Mouse (Mus musculus) adrenal gland (tissue): Measurements from ENCODE around the gene Chmp4b.

Experiments used
- intact Hi-C: fragments of 180-260 bp; cut with DNase I; formaldehyde crosslinking; loops from one replicate; pipeline ENCODE4 v1.15.1; 2025

Chmp4b gene

DNA sequence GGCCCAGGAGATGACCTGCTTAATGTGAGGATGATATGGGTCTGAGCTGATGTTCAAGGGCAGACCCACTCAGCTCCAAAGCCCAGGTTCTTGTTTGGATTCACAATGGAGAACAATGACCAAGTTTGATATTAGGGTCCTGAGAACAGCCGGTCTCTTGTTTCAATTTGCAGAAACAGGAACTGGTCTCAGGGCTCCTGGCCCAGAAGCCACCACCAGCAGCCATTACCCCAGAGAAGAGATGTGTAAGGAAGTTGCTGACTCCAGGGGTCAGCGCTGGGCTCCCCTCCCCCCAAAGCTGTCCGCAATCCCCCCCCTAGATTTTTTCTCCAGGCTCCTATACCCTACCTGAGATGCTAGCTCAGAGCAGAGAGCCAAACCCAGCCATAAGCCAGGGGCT is 62.5 kb downstream of the Chmp4b start:
- intact Hi-C loops, result loop anchor here (2.0 kb wide), 1 partner anchor 41 kb away; no protein-coding TSS in a partner anchor

DNA sequence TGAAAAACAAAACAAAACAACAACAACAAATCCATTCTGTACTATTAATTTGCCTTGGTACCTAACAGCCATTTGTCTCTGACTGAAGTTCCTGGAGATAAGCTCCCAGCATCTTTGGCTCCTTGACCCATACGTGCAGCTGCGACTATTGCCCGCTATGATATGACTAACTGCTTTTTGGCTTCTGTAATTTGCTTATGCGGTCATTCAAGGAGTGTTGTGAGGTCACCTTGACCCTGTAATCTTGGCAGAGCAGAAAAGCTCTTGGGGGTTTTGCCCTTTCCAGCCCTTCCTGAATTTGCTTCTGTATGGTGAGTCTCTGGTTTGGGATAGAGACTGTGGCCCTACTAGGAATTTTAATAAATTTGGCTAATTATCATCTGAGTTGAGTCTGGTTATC is 65.1 kb downstream of the Chmp4b start:
- intact Hi-C loops, result no loop called here

DNA sequence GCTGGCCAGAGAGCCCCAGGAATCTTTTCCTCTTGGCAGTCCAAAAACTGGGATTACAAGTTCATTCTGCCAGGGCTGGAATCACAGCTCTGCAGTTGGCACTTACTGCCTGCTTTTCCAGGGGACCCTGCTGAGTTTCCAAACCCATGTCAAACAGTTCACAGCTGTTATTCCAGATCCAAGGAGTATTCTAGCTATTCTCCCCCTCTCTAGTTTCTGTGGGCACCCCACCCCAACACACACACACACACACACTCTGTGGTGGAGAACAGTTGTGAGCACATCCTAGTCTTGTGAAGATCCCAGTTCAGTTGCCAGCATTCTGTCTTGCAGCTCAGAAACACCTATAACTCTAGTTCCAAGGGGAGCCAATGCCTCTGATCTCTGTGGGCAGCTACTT is 65.6 kb downstream of the Chmp4b start:
- intact Hi-C loops, result no loop called here

DNA sequence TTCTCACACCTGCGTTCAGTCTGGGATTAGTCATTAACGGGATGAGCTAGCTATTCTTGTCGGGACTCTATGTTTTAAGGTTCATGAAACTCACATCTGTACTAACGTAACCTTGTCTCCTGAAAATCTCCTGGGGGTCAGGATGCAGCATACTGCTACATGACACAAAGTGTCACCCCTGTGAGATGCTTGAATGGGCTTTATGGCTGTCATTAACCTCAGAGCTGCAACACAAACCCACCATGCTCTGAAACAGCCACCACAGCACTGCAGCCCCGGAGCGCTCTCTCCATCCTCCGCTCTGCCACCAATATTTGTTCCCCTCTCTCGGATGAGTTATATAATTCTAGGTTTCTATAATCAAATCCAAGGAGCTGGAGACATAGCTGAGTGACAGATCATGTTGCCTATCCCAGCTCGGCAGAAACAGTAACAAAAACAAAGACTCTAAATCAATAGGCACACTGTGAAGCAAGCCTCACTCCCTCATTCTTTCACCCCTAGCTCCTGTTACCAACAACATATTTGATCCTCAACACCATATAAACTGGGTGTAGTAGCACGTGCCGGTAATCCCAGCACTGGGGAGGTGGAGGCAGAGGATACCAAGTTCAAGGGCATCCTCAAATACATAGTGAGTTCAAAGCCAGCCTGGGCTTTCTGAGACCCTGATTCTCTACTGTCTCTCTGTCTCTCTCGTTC is 67.5 kb downstream of the Chmp4b start:
- intact Hi-C loops, result no loop called here

DNA sequence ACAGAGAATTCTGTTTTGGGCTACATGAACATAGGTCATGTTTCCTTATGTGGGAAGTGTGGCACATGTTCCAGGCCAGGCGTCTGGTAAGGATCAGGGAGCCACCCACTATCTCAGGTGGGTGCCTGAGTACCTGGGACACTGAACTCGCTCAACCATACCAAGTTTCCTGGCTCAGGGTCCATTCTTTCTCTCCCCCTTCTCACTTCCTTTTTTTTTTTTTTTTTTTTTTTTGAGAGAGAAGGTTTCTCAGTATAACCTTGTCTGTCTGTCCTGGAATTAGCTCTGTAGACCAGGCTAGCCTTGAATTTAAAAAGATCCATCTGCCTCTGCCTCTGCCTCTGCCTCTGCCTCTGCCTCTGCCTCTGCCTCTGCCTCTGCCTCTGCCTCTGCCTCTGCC is 68.8 kb downstream of the Chmp4b start:
- intact Hi-C loops, result no loop called here

GRCm38 (mm10) chr2:154723473-154723872 is 72.0 kb downstream of the Chmp4b start:
- intact Hi-C loops, result no loop called here

DNA sequence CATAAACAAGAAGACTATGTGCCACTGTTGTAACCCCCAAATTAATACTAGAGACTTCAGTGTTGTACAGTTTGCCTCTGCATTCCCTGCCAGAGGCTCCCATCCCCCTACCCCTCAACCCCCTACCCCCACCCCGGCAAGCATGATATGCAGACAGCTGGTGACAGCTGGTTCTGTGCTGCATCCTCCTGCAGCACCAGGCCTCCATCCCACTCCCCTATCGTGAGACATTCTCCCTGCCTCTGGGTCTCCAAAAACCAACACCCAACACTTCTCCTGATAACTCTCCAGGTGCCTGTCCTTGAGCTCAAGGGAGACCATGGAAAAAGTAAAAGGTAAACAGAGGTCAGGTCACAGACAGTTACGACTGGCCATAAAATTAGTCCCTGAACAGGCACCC is 78.2 kb downstream of the Chmp4b start:
- intact Hi-C loops, result no loop called here

- intact Hi-C loops, result no loop called here
Observed at GRCm38 (mm10) chr2:154730841-154731240, 79.3 kb downstream of the Chmp4b start.

DNA sequence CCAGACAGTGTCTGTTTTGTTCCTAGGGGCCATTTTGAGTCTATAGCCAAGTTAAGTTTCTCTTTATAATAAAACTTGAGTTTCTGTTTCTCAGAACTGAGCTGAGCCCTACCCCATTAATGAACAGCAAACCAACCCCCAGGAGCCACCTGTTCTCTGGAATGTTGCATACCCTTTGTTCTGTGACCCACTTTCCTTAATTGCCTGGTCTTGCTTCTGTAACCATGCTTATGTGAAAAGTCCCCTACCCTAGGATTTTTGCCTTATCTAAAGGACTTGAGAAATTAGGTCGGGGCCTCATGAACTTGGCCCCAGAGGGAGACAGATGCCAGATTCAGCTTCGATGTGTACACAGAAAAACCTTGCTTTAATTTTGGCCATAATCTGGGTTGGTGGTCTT is 80.4 kb downstream of the Chmp4b start:
- intact Hi-C loops, result no loop called here

DNA sequence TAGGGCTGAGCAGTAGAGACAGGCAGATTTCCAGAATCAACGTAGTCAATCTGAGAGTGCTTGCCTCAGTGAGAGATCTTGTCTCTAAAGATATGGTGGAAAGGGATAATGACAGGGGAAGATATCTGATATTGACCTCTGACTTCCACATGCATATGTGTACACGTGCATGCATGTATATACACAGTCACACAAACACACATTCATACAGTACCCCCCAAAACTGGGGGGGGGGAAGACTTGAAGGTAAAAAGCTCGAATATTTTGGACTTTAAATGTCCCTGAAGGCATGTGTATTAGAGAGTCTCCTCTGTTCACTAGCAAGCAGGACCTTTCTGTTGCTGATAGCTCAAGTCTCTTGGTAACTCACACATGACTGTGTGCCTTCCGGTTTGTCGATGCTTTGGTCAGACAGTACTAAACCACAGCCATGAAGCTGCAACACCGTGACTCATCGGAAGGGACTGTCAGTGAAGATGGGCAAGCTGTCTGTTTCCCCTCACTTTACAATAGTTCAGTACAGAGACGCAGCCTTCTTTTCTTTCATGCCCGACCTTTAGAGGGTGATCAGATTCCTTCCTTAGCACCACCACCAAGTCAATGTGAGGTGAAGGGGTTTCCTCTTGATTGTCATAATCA is 81.1 kb downstream of the Chmp4b start:
- intact Hi-C loops, result no loop called here

GRCm38 (mm10) chr2:154734977-154735376 is 83.5 kb downstream of the Chmp4b start:
- intact Hi-C loops, result no loop called here

- intact Hi-C loops, result no loop called here
Observed at GRCm38 (mm10) chr2:154735416-154735815, 83.9 kb downstream of the Chmp4b start.

DNA sequence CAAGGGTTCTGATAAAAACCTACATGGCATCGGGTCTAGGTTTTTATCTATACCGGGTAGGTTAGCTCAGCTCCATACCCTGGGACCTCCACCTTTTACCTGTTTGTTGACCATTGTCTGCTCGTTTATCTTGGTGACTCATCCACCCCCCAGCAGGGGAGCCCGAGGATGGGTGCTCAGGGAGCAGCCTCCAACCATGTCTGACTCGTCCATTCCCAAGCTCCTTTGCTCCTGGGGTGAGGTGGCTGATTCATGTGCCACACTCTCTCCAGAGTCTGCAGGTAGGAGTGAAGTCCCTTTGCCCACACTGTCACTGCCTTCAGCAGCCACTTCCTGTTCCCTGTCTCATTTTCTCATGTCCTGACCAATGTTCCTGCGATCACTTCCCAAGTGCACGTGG is 84.5 kb downstream of the Chmp4b start:
- intact Hi-C loops, result no loop called here

- intact Hi-C loops, result no loop called here
Observed at GRCm38 (mm10) chr2:154738621-154739020, 87.1 kb downstream of the Chmp4b start.

GRCm38 (mm10) chr2:154742911-154743819 is 91.7 kb downstream of the Chmp4b start:
- intact Hi-C loops, result no loop called here

DNA sequence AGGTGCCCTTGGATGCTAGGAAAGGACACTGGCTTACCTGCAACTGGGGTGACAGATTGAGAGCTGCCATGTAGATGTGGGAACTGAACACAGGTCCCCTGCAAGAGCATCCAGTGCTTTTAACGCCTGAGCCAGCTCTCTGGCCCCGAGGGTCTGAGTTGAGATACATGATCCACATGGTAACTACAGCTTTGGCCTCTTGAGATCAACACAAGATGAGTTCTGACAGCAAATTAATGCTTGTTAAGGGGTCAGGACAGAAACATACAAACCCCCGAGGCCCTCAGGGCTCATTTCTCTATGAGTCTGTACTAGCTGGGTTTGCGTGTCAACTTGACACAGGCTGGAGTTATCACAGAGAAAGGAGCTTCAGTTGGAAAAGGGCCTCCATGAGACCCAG is 92.4 kb downstream of the Chmp4b start:
- intact Hi-C loops, result no loop called here
